Mouse (Mus musculus) intestine, postnatal 0 days (tissue): ENCODE results near the gene Lgals12. TPM values are rescaled to one million over a fixed set of nuclear protein-coding genes. Genes with fewer than 3 reads are reported as not detected.

Source experiments
- ATAC-seq: fragments of 200-750 bp; cut with Nextera tagmentation; 2 replicates; pipeline ENCODE4 v1.8.0; 2017; ENCODE audit warnings: mild to moderate bottlenecking, moderate TSS enrichment, moderate library complexity
- H3K27ac ChIP-seq: fragments of 300-500 bp; sonication (generic); 2 replicates; pipeline ENCODE4 v1.5.1; 2014; ENCODE audit warnings: mild to moderate bottlenecking, low read depth, low read length, moderate library complexity
- H3K27me3 ChIP-seq: fragments of 300-500 bp; sonication (generic); replicated peaks from 2 replicates; pipeline ENCODE4 v1.6.1; 2014; ENCODE audit warnings: low read length, mixed read lengths; ENCODE audit not compliant: control insufficient read depth, insufficient read depth
- H3K36me3 ChIP-seq: fragments of 300-500 bp; sonication (generic); 2 replicates; pipeline ENCODE4 v1.6.1; 2014; ENCODE audit warnings: mild to moderate bottlenecking, moderate library complexity; ENCODE audit not compliant: control insufficient read depth, insufficient read depth
- H3K4me1 ChIP-seq: fragments of 300-500 bp; sonication (generic); replicated peaks from 2 replicates; pipeline ENCODE4 v1.6.1; 2014; ENCODE audit warnings: antibody characterized with exemption, low read length, mixed read lengths; ENCODE audit not compliant: control insufficient read depth, insufficient read depth
- H3K4me2 ChIP-seq: fragments of 300-500 bp; sonication (generic); replicated peaks from 2 replicates; pipeline ENCODE4 v1.6.1; 2014; ENCODE audit warnings: low read depth, mild to moderate bottlenecking, moderate library complexity
- H3K4me3 ChIP-seq: fragments of 300-500 bp; sonication (generic); 2 replicates; pipeline ENCODE4 v1.5.1; 2014; ENCODE audit warnings: low read depth, low read length
- H3K9ac ChIP-seq: fragments of 300-500 bp; sonication (generic); 2 replicates; pipeline ENCODE4 v1.6.1; 2014; ENCODE audit warnings: mild to moderate bottlenecking, low read depth, low read length
- H3K9me3 ChIP-seq: fragments of 300-500 bp; sonication (generic); 2 replicates; pipeline ENCODE4 v1.6.1; 2016; ENCODE audit warnings: mixed run types; ENCODE audit not compliant: control insufficient read depth
- CTCF ChIP-seq: sonication (generic); IDR thresholded peaks from 2 replicates; pipeline ENCODE4 v1.5.1; 2016; ENCODE audit warnings: low read depth, mild to moderate bottlenecking, control low read depth, antibody characterized with exemption, moderate library complexity
- WGBS: fragments of 180-500 bp; shearing (Covaris S2); extraction: QIAGEN DNeasy Blood & Tissue Kit; methylation state at CpG from one replicate; pipeline ENCODE4 v1.1.7; 2014; 5-methylcytosine and 5-hydroxymethylcytosine counted together
- polyA plus RNA-seq: library from polyadenylated mRNA; unstranded; fragments of >200 nt; fragmentation: Nextera tagmentation; extraction: Ambion mirVana; gene quantifications from 2 replicates; pipeline ENCODE4 v1.2.1, GENCODE M21; 2015

Lgals12 gene
- polyA plus RNA-seq, 1 experiment from 2014 or later, result 0.38 TPM

DNA sequence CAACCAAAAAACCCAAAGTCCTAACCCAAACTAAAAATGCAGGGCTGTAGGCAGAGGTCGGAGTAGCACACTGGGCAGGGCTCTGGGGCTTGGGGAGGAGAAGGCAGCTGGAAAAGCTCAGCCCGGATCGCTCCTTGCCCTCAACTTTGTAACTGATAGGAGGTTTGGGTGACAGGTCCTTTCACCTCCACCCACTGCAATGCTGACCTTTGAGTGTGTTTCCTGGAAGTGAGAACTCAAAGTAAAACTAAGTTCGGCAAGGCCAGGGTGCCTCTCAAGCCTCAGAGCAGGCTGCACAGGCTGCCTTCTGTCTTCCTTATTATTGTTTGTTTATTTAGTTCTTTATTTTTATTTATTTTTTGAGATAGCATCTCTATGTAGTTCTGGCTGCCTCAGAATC lies 47.0 kb downstream of the Lgals12 start:
- Histone ChIP-seq H3K27ac (no peak overlapping the region), H3K4me3 (no peak overlapping the region), H3K9me3 (no peaks in the 10 kb centered on the region), H3K36me3 (no peaks in the 10 kb centered on the region), H3K4me1 (peaks cover 5% of the 10 kb centered on the region; the same call in 1 of the 2 replicates), H3K27me3 (no peaks in the 10 kb centered on the region), H3K9ac (no peak overlapping the region), H3K4me2 (no peak overlapping the region)
- no peak for ATAC-seq
- 63% methylated on average over 4 of the region's 4 CpGs for WGBS
- TF ChIP-seq CTCF, result no peak

GRCm38 (mm10) chr19:7558675-7559074 lies 48.3 kb downstream of the Lgals12 start:
- Histone ChIP-seq H3K4me2 (peak overlapping the region; percentile 85), H3K4me1 (peaks cover 5% of the 10 kb centered on the region; the same call in 1 of the 2 replicates), H3K36me3 (no peaks in the 10 kb centered on the region), H3K4me3 (0 out of 2 replicates have a peak overlapping the region, but pooled peaks have one; percentile 54), H3K27me3 (no peaks in the 10 kb centered on the region), H3K9me3 (no peaks in the 10 kb centered on the region), H3K9ac (no peak overlapping the region), H3K27ac (no peak overlapping the region)
- TF ChIP-seq CTCF, result no peak
- WGBS, result 67% methylated on average over 4 of the region's 4 CpGs
- no peak for ATAC-seq

GRCm38 (mm10) chr19:7557844-7558243 lies 49.1 kb downstream of the Lgals12 start:
- TF ChIP-seq CTCF, result no peak
- Histone ChIP-seq H3K36me3 (no peaks in the 10 kb centered on the region), H3K9ac (0 out of 2 replicates have a peak overlapping the region, but pooled peaks have one; percentile 35), H3K9me3 (no peaks in the 10 kb centered on the region), H3K27ac (no peak overlapping the region), H3K4me1 (peaks cover 5% of the 10 kb centered on the region; the same call in 1 of the 2 replicates), H3K4me3 (peak overlapping the region; percentile 54), H3K4me2 (peak overlapping the region; percentile 85), H3K27me3 (no peaks in the 10 kb centered on the region)
- ATAC-seq, result no peak
- 12% methylated on average over 4 of the region's 4 CpGs for WGBS

DNA sequence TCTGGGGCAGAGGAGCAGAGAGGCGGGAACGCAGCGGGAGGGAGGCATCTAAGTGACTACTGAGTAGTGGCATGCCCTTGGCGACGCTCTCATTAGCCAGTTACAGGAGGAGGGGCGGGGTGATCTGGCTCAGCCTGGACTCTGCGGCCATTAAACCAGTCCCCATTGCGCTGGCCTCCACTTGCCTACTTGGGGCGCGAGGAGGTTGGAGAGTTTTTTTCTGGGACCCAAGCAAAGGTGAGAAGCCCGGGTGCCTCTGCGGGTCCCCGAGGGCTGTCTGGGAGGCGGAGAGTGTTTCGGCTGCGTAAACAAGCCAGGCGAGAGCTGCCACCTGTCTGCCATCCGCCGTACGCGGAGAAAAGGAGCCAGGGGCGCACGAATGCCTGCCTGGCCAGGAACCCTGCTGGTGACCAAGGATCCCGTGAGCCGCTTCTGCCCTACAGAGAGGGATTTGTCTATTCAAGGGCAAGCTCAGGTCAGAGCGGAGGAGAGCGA lies 49.6 kb downstream of the Lgals12 start, which contains the start of gene Pla2g16:
Gene Pla2g16 (plus strand): TSS at position 132 of the 495 bp plus-strand sequence.
- under 1% methylated on average over 27 of the region's 27 CpGs for WGBS
- Histone ChIP-seq H3K27me3 (no peaks in the 10 kb centered on the region), H3K4me3 (peak within 1 kb of the TSS; percentile 54), H3K36me3 (no peaks in the 10 kb centered on the region), H3K9ac (peak within 1 kb of the TSS; percentile 35; the same call in 1 of the 2 replicates), H3K27ac (no peak within 1 kb of the TSS), H3K9me3 (no peaks in the 10 kb centered on the region), H3K4me2 (peak within 1 kb of the TSS; percentile 85), H3K4me1 (peaks cover 5% of the 10 kb centered on the region; the same call in 1 of the 2 replicates)
- peak; percentile 82 for ATAC-seq
- peak; percentile 46 for TF ChIP-seq CTCF

GRCm38 (mm10) chr19:7556641-7557040 lies 50.4 kb downstream of the Lgals12 start:
- no peaks in the 10 kb centered on the region for H3K36me3 ChIP-seq
- H3K4me1 ChIP-seq, result peaks cover 5% of the 10 kb centered on the region; the same call in 1 of the 2 replicates
- 100% methylated on average over 1 of the region's 1 CpGs for WGBS
- no peak overlapping the region for H3K4me3 ChIP-seq
- H3K9ac ChIP-seq, result no peak overlapping the region
- no peaks in the 10 kb centered on the region for H3K27me3 ChIP-seq
- H3K4me2 ChIP-seq, result no peak overlapping the region
- H3K9me3 ChIP-seq, result no peaks in the 10 kb centered on the region
- H3K27ac ChIP-seq, result no peak overlapping the region
- ATAC-seq, result no peak
- TF ChIP-seq CTCF, result no peak

GRCm38 (mm10) chr19:7554881-7555280 lies 52.1 kb downstream of the Lgals12 start:
- peaks cover 5% of the 10 kb centered on the region; the same call in 1 of the 2 replicates for H3K4me1 ChIP-seq
- H3K4me3 ChIP-seq, result no peak overlapping the region
- no peak overlapping the region for H3K4me2 ChIP-seq
- ATAC-seq, result no peak
- no peak overlapping the region for H3K27ac ChIP-seq
- TF ChIP-seq CTCF, result no peak
- H3K27me3 ChIP-seq, result no peaks in the 10 kb centered on the region
- 65% methylated on average over 4 of the region's 4 CpGs for WGBS
- H3K9me3 ChIP-seq, result no peaks in the 10 kb centered on the region
- no peaks in the 10 kb centered on the region for H3K36me3 ChIP-seq
- no peak overlapping the region for H3K9ac ChIP-seq
